Mouse (Mus musculus): ENCODE data around the gene Slc7a14. TPM values are rescaled to one million over a fixed set of nuclear protein-coding genes. Genes with fewer than 3 reads are reported as not detected.

Slc7a14 gene
- total RNA-seq, 2 experiments from 2014 or later: not detected

Other genes with a start within 250 kb of the Slc7a14 start
- gene Skil, start 215.3 kb downstream of the Slc7a14 start, total RNA-seq (2015; ENCODE audit: low replicate concordance): 2.9 and 8.4 TPM in 2 replicates
- gene Skil, start 215.3 kb downstream of the Slc7a14 start, total RNA-seq (2017; ENCODE audit: low replicate concordance): 4.9 and 13.2 TPM in 2 replicates
- not detected in 2 replicates for gene Cldn11, start 160.5 kb downstream of the Slc7a14 start, total RNA-seq (2015; ENCODE audit: low replicate concordance)
- gene Cldn11, start 160.5 kb downstream of the Slc7a14 start, total RNA-seq (2017; ENCODE audit: low replicate concordance): not detected in 2 replicates